Mouse (Mus musculus) ovary, adult 18-20 months (tissue): Measurements from ENCODE around the gene Gucd1.

Experiments
- DNase-seq: peaks from one replicate; pipeline ENCODE4 v3.0.0; 2022; ENCODE audit warnings: low spot score, mixed read lengths

The Gucd1 gene

DNA sequence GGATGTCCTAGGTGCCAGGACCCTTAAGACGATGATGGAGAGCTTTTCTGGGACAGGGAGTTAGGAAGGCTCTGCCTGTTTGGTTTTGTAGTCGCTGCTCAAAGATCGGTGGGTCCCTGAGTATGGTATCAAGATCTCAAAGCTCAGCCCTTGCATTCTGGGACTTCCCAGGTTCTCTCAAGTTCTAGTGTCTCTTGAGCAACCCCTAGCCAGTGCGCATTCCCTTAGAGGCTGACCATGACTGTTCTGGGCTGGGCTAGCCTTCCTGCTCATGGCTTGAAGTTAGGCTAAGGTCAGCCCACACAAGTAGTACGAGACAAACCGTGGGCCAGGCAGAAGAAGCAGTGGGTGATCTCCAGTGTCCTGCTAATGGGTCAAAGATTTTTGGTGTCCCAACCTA lies 199.6 kb downstream of the Gucd1 start:
- DNase-seq, result no peak

GRCm38 (mm10) chr10:75316908-75317761 lies 200.6 kb downstream of the Gucd1 start:
- DNase-seq, result peak; percentile 18

DNA sequence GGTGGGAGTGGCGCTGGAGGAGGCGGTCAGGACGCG lies 201.1 kb downstream of the Gucd1 start, which contains the start of gene Adora2a:
Adora2a (plus strand) TSS at position 6 of the 36 bp plus-strand sequence.
- DNase-seq, result no peak

DNA sequence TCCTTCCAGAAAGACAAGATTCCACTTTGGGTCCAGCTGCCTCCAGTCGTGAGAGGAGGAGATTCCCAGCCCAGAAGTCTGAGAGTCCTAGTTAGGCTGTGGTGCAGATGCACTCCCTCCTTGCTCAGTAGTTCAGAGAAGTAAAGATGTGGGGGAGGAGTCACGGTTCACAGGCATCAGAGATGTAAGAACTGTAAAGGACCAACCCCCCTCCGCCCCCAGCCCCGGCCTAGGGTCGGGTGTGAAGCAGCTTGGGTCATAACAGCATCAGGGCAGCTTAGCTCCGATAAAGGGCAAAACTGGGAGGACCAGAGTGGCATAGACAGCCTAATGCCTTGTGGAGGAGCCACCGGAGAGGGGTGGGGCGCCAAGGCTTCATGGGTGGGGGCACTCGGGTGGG lies 201.3 kb downstream of the Gucd1 start:
- DNase-seq, result no peak

DNA sequence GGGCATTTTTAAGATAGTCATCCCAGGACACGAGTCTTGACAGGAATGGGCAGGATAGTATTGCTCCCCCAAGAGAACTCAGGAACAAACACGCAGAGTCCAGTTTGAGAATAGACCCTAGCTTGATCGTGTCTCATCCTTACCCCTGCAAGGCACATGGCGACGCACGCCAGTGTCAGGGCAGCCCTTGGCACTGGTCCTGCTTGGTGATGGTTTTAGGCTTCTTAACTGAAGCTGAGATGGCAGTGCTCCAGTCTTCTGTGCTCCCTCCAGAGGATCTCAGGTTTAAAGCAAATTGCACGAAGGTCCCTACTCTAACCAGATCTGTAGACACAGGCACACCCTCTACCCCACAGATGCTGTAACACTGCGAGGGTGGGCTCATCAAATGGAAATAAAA lies 202.0 kb downstream of the Gucd1 start:
- no peak for DNase-seq

DNA sequence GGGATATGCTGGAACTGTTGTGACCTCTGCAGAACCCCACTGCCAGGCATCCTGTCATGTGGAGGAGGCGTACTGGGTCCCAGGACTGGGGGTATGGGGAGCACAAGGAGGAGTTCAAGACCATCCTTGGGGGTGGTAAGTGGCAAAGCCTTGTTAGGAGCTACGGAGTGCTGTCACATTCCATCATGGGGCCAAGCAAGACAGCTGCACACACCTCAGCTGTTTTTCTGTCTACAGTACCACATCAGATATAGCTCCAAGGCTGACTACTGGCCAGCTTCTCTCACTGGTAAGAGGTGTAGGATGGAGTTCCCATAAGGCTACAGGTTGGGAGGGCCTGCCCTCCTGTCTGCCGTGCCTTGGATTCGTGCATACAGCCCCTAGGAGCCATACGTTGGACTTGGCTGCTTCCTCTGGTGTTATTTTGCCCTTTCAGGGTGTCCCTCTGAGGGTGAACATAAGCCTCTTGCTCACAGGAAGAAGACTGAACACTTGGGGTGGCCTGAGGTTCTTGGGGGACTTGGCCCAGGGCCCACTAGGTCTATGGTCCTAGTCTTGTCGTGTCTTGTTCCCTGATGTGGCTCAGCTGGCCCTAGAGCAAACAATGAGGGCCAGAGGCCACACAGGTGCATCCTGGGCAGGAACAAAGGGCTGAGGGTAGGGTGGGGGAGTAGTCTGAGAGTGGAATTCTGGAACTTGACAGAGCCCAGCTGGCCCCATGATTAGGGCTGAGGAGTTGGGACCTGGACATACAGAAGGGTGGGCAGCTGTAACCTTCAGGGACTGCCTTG lies 203.4 kb downstream of the Gucd1 start:
- DNase-seq, result no peak

DNA sequence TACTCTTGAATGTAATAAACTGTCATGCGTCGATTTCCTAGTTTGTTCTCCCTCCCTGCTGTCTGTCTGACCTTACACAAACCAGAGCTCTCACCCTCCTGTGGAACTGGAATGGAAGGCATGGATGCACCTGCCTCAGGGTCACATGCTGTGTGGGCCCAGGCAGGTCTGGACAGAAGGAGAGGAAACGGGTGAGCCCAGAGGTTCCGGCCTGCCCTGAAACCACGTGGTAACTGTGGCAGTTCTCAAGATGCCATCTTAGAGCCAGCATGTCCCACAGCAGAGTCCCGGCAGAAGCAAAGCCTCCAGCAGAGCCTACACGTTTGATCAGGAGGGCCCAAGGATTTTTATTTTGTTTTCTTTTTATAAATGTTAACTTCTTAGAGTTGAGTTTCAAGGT lies 205.4 kb downstream of the Gucd1 start:
- DNase-seq, result no peak

DNA sequence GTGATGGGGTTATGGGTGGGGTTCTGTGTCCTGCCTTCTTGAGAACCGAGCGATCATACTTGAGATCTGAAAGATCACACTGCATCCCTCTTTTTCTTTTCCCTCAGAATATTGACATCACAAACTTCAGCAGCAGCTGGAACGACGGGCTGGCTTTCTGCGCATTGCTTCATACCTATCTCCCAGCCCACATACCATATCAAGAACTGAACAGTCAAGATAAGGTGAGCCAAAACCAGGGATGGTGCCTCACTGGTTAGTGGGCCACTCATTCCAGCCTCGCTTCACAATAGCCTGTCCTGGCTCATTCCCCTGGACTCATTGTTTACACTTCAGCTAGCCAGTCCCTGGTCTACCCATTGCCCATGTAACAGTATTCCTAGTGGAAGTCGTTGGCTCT lies 210.6 kb downstream of the Gucd1 start:
- no peak for DNase-seq

DNA sequence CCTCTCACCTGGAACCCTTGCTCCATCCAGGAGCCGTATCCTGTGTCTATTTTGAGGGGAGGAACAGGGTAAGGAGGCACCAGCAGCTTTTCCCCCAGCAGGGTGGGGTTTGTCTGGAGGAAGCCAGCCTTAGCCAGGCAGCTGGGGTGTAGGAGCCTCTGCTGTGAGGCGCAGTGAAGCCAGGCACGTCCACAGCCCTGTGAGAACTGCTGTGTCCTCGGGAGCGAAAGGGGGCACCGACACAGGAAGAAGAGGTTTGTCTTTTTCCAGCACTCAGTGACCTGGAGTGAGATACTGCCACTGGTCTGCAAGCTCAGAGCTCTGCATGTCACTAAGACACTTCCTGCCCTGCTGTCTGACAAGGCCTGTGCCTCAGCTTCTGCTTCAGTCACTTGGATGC lies 213.4 kb downstream of the Gucd1 start:
- DNase-seq, result no peak

GRCm38 (mm10) chr10:75304049-75304405 lies 213.7 kb downstream of the Gucd1 start:
- no peak for DNase-seq

DNA sequence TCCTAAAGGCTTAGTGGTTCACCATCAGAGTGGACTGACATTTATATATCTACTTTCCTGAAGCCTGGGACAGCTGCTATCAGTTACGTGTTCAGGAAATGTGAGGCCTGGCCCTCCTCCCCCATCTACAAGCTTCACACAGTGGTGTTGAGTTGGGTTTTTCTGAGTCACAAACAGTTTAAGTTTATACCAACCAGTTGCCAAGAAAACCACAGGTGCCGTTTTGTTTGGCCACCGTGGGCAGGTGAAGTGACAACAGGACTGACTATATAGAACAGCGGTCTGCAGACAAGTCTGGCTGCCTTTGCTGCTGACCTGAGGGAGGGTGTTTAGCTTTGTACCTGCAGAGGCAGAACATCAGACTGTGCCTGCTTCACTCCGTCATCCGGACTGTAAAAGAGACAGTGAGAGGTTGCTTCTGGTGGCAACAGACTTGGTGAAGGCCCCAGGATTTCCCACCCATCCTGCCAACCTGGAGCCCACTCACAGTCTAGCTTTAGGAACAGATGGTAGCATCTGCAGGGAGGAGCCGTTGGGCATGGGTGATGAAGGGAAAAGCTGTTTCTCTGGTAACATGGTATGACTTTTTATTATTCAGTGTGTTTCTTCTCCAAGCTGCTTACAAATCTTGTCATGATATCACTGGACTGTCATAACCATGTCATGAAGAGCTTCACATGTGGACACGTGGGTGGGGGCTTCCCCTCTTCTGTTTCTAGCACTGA lies 214.3 kb downstream of the Gucd1 start:
- DNase-seq, result no peak

- no peak for DNase-seq
These were observed 215.2 kb downstream of the Gucd1 start for GRCm38 (mm10) chr10:75302536-75302935.

DNA sequence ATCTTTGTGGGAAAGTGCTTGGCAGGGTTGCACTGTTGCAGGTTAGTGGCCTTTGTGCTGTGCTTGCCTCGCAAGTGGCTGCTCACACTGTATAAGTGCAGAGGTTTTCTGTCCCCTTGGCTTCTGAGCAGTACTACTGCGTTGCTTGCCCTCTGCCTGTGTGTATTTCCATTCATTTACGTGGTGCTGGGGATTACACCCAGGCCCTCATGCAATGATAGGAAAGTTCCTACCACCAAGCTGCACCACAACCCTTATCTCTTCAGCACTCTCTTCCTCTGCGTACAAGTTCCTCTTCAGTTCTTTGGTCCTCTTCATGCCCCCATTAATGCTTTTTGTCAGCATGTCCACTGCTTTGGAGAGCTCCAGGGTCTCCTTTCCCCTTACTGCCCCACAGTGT lies 215.8 kb downstream of the Gucd1 start:
- DNase-seq, result no peak

DNA sequence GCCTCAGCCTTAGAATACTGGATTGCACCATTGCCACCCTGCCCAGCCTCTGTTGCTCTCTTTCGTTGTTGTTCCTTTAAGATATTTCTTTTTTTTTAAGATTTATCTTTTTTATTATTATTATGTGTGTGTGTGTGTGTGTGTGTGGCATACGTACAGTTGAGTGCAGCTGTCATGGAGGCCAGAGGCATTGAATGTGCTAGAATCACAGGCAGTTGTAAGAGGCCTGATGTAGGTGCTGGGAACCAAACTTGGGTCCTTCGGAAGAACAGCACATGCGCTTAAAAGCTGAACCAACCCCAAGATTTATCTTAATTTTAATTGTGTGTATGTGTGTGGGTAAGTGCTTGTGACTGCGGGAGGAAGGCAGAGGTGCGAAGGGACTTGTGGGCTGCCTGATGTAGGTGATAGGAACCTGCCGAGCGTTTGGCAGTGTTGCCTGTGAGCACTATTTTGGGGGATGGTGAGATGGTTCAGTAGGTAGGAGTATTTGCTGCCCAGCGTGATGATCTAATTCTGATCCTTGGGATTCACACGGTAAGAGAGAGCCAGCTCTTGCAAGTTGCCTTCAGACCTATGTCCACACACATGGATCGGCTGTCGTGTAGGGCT lies 216.5 kb downstream of the Gucd1 start:
- DNase-seq, result no peak
